Mouse (Mus musculus): Measurements from ENCODE around the gene Mrpl35. TPM values are rescaled to one million over a fixed set of nuclear protein-coding genes. Genes with fewer than 3 reads are reported as not detected.

The Mrpl35 gene
- polyA plus RNA-seq, 1 experiment = 60.8 TPM

GRCm38 (mm10) chr6:71839815-71840214 lies 13.0 kb upstream of the Mrpl35 start:
- H3K36me3 ChIP-seq (ENCODE audit: control insufficient read depth, insufficient read depth, low read length, poor library complexity, severe bottlenecking) = peaks cover 2% of the 10 kb centered on the region; the same call in 1 of the 2 replicates
- no peak overlapping the region for H3K4me3 ChIP-seq (ENCODE audit: low read depth, low read length)
- no peak overlapping the region for H3K27ac ChIP-seq (ENCODE audit: insufficient read depth, low read length)
- H3K4me1 ChIP-seq (ENCODE audit: control insufficient read depth, insufficient read depth, low read length) = no peaks in the 10 kb centered on the region
- no peak overlapping the region for H3K9ac ChIP-seq (ENCODE audit: low read depth, poor library complexity, severe bottlenecking)
- no peaks in the 10 kb centered on the region for H3K9me3 ChIP-seq (replicated peaks; ENCODE audit: control insufficient read depth, insufficient read depth, low read length, poor library complexity, severe bottlenecking)
- TF ChIP-seq POLR2A (IDR thresholded peaks at IDR 0.05; ENCODE audit: insufficient read depth, low read length) = no peak
- TF ChIP-seq EP300 (IDR thresholded peaks at IDR 0.05; ENCODE audit: insufficient read depth, low read depth, low read length) = no peak
- TF ChIP-seq CTCF (IDR thresholded peaks at IDR 0.05; ENCODE audit: low read depth, low read length) = no peak
- H3K27me3 ChIP-seq (ENCODE audit: control insufficient read depth, insufficient read depth, low read length, poor library complexity, severe bottlenecking) = no peaks in the 10 kb centered on the region

GRCm38 (mm10) chr6:71836811-71837210 lies 10.0 kb upstream of the Mrpl35 start:
- Histone ChIP-seq H3K36me3 (ENCODE audit: control insufficient read depth, insufficient read depth, low read length, poor library complexity, severe bottlenecking) (no peaks in the 10 kb centered on the region), H3K4me3 (ENCODE audit: low read depth, low read length) (no peak overlapping the region), H3K9me3 (replicated peaks; ENCODE audit: control insufficient read depth, insufficient read depth, low read length, poor library complexity, severe bottlenecking) (no peaks in the 10 kb centered on the region), H3K27ac (ENCODE audit: insufficient read depth, low read length) (no peak overlapping the region), H3K9ac (ENCODE audit: low read depth, poor library complexity, severe bottlenecking) (no peak overlapping the region), H3K27me3 (ENCODE audit: control insufficient read depth, insufficient read depth, low read length, poor library complexity, severe bottlenecking) (no peaks in the 10 kb centered on the region), H3K4me1 (ENCODE audit: control insufficient read depth, insufficient read depth, low read length) (no peaks in the 10 kb centered on the region)
- TF ChIP-seq POLR2A (IDR thresholded peaks at IDR 0.05; ENCODE audit: insufficient read depth, low read length) = no peak
- no peak for TF ChIP-seq EP300 (IDR thresholded peaks at IDR 0.05; ENCODE audit: insufficient read depth, low read depth, low read length)
- no peak for TF ChIP-seq CTCF (IDR thresholded peaks at IDR 0.05; ENCODE audit: low read depth, low read length)

- Histone ChIP-seq H3K9ac (ENCODE audit: low read depth, poor library complexity, severe bottlenecking) (peak overlapping the region; percentile 66), H3K9me3 (replicated peaks; ENCODE audit: control insufficient read depth, insufficient read depth, low read length, poor library complexity, severe bottlenecking) (no peaks in the 10 kb centered on the region), H3K27me3 (ENCODE audit: control insufficient read depth, insufficient read depth, low read length, poor library complexity, severe bottlenecking) (no peaks in the 10 kb centered on the region), H3K4me3 (ENCODE audit: low read depth, low read length) (peak overlapping the region; percentile 88), H3K36me3 (ENCODE audit: control insufficient read depth, insufficient read depth, low read length, poor library complexity, severe bottlenecking) (no peaks in the 10 kb centered on the region), H3K27ac (ENCODE audit: insufficient read depth, low read length) (peak overlapping the region; percentile 74), H3K4me1 (ENCODE audit: control insufficient read depth, insufficient read depth, low read length) (no peaks in the 10 kb centered on the region)
- TF ChIP-seq POLR2A (IDR thresholded peaks at IDR 0.05; ENCODE audit: insufficient read depth, low read length) (no peak), CTCF (IDR thresholded peaks at IDR 0.05; ENCODE audit: low read depth, low read length) (no peak), EP300 (IDR thresholded peaks at IDR 0.05; ENCODE audit: insufficient read depth, low read depth, low read length) (no peak)
These were observed 4.8 kb upstream of the Mrpl35 start for GRCm38 (mm10) chr6:71831581-71831960.

GRCm38 (mm10) chr6:71830690-71831580 lies 4.2 kb upstream of the Mrpl35 start, which contains the start of gene Immt:
Gene Immt, plus strand, starts transcription at chr6:71831331.
- H3K9me3 ChIP-seq (replicated peaks; ENCODE audit: control insufficient read depth, insufficient read depth, low read length, poor library complexity, severe bottlenecking) = no peaks in the 10 kb centered on the region
- no peaks in the 10 kb centered on the region for H3K27me3 ChIP-seq (ENCODE audit: control insufficient read depth, insufficient read depth, low read length, poor library complexity, severe bottlenecking)
- no peaks in the 10 kb centered on the region for H3K4me1 ChIP-seq (ENCODE audit: control insufficient read depth, insufficient read depth, low read length)
- no peaks in the 10 kb centered on the region for H3K36me3 ChIP-seq (ENCODE audit: control insufficient read depth, insufficient read depth, low read length, poor library complexity, severe bottlenecking)
- H3K27ac ChIP-seq (ENCODE audit: insufficient read depth, low read length) = peak within 1 kb of the TSS; percentile 74
- H3K4me3 ChIP-seq (ENCODE audit: low read depth, low read length) = peak within 1 kb of the TSS; percentile 94
- TF ChIP-seq POLR2A (IDR thresholded peaks at IDR 0.05; ENCODE audit: insufficient read depth, low read length) = peak; percentile 75
- TF ChIP-seq CTCF (IDR thresholded peaks at IDR 0.05; ENCODE audit: low read depth, low read length) = no peak
- 0 out of 2 replicates have a peak, but pooled peaks have one; percentile 6 for TF ChIP-seq EP300 (IDR thresholded peaks at IDR 0.05; ENCODE audit: insufficient read depth, low read depth, low read length)
- H3K9ac ChIP-seq (ENCODE audit: low read depth, poor library complexity, severe bottlenecking) = peak within 1 kb of the TSS; percentile 66

- Histone ChIP-seq H3K27ac (ENCODE audit: insufficient read depth, low read length) (no peak overlapping the region), H3K36me3 (ENCODE audit: control insufficient read depth, insufficient read depth, low read length, poor library complexity, severe bottlenecking) (no peaks in the 10 kb centered on the region), H3K9me3 (replicated peaks; ENCODE audit: control insufficient read depth, insufficient read depth, low read length, poor library complexity, severe bottlenecking) (no peaks in the 10 kb centered on the region), H3K4me1 (ENCODE audit: control insufficient read depth, insufficient read depth, low read length) (no peaks in the 10 kb centered on the region), H3K27me3 (ENCODE audit: control insufficient read depth, insufficient read depth, low read length, poor library complexity, severe bottlenecking) (no peaks in the 10 kb centered on the region), H3K9ac (ENCODE audit: low read depth, poor library complexity, severe bottlenecking) (peak overlapping the region; percentile 66), H3K4me3 (ENCODE audit: low read depth, low read length) (no peak overlapping the region)
- TF ChIP-seq POLR2A (IDR thresholded peaks at IDR 0.05; ENCODE audit: insufficient read depth, low read length) = no peak
- no peak for TF ChIP-seq CTCF (IDR thresholded peaks at IDR 0.05; ENCODE audit: low read depth, low read length)
- no peak for TF ChIP-seq EP300 (IDR thresholded peaks at IDR 0.05; ENCODE audit: insufficient read depth, low read depth, low read length)
These were observed 3.0 kb upstream of the Mrpl35 start for GRCm38 (mm10) chr6:71829768-71830167.

- H3K27ac ChIP-seq (ENCODE audit: insufficient read depth, low read length) = no peak overlapping the region
- H3K4me1 ChIP-seq (ENCODE audit: control insufficient read depth, insufficient read depth, low read length) = no peaks in the 10 kb centered on the region
- TF ChIP-seq CTCF (IDR thresholded peaks at IDR 0.05; ENCODE audit: low read depth, low read length) (no peak), POLR2A (IDR thresholded peaks at IDR 0.05; ENCODE audit: insufficient read depth, low read length) (no peak), EP300 (IDR thresholded peaks at IDR 0.05; ENCODE audit: insufficient read depth, low read depth, low read length) (no peak)
- H3K27me3 ChIP-seq (ENCODE audit: control insufficient read depth, insufficient read depth, low read length, poor library complexity, severe bottlenecking) = no peaks in the 10 kb centered on the region
- peak overlapping the region; percentile 30 for H3K9ac ChIP-seq (ENCODE audit: low read depth, poor library complexity, severe bottlenecking)
- H3K9me3 ChIP-seq (replicated peaks; ENCODE audit: control insufficient read depth, insufficient read depth, low read length, poor library complexity, severe bottlenecking) = no peaks in the 10 kb centered on the region
- peak overlapping the region; percentile 80 for H3K4me3 ChIP-seq (ENCODE audit: low read depth, low read length)
- no peaks in the 10 kb centered on the region; the same call in 1 of the 2 replicates for H3K36me3 ChIP-seq (ENCODE audit: control insufficient read depth, insufficient read depth, low read length, poor library complexity, severe bottlenecking)
These were observed 2.8 kb downstream of the Mrpl35 start for GRCm38 (mm10) chr6:71823961-71824360.

Data from ES-Bruce4 (cell line).